In genomic region chrX:100394223-100394861, GRCm38 (mm10) we compare ENCODE assay signal across 16 mouse cellular contexts. TPM values are rescaled to one million over a fixed set of nuclear protein-coding genes. Genes with fewer than 3 reads are reported as not detected.
DNase-seq lines count a peak whose midpoint lies in the region; ATAC-seq and TF ChIP-seq lines count a peak whose summit lies in the region.
"Had no signal": no experiment of that assay in that cellular context is flagged by ENCODE, and none has a peak within 500 bp of the region (broad histone marks: within the 10 kb centered on the region; RNA-seq: fewer than 3 reads in every experiment).

No protein-coding gene starts in this region.

- no peak overlapping the region for H3K27ac ChIP-seq in forebrain, embryonic 14.5 days (ENCODE audit: low read depth, low read length)
- no peak overlapping the region for H3K27ac ChIP-seq in forebrain, embryonic 15.5 days (replicated peaks)
- no peak overlapping the region for H3K27ac ChIP-seq in liver, postnatal 0 days (ENCODE audit: low read depth)
- no peak overlapping the region for H3K27ac ChIP-seq in liver, embryonic 16.5 days (ENCODE audit: low read length)
- H3K27ac ChIP-seq in heart, embryonic 10.5 days = no peak overlapping the region
- H3K27ac ChIP-seq: embryonic facial prominence, embryonic 10.5 days; macrophage had no signal

- no peaks in the 10 kb centered on the region for H3K27me3 ChIP-seq in forebrain, embryonic 14.5 days (replicated peaks; ENCODE audit: control insufficient read depth, insufficient read depth, low read length)
- no peaks in the 10 kb centered on the region for H3K27me3 ChIP-seq in forebrain, embryonic 15.5 days
- no peaks in the 10 kb centered on the region for H3K27me3 ChIP-seq in liver, postnatal 0 days (ENCODE audit: insufficient read depth, low read length)
- no peaks in the 10 kb centered on the region for H3K27me3 ChIP-seq in liver, embryonic 16.5 days (ENCODE audit: control insufficient read depth, insufficient read depth, low read depth, low read length)
- peaks cover 7% of the 10 kb centered on the region; the same call in 1 of the 2 replicates for H3K27me3 ChIP-seq in heart, embryonic 10.5 days (ENCODE audit: insufficient read depth, poor library complexity, severe bottlenecking)

- no peak overlapping the region for H3K9ac ChIP-seq in forebrain, embryonic 14.5 days (ENCODE audit: low read length)
- H3K9ac ChIP-seq in forebrain, embryonic 15.5 days (replicated peaks) = no peak overlapping the region
- no peak overlapping the region for H3K9ac ChIP-seq in liver, postnatal 0 days (replicated peaks)
- no peak overlapping the region for H3K9ac ChIP-seq in liver, embryonic 16.5 days (ENCODE audit: low read depth, low read length)

- peak; percentile 3 for DNase-seq in forebrain, embryonic 14.5 days (ENCODE audit: low spot score)
- peak; percentile 29 for DNase-seq in liver
- DNase-seq in liver, postnatal 0 days = no peak
- peak; percentile 10 for DNase-seq in brain, adult 2 months (ENCODE audit: low read depth, low spot score)
- DNase-seq in heart, embryonic 10.5 days (ENCODE audit: low spot score) = no peak
- no peak for DNase-seq in frontal cortex, postnatal 36 days (ENCODE audit: low spot score in 2 of 2)
- DNase-seq: B cell, adult 2 months; cerebellum, adult 9-10 months; kidney, adult 18-20 months had no signal

- no peaks in the 10 kb centered on the region for H3K9me3 ChIP-seq in forebrain, embryonic 14.5 days (replicated peaks; ENCODE audit: control insufficient read depth, low read length)
- H3K9me3 ChIP-seq in forebrain, embryonic 15.5 days = no peaks in the 10 kb centered on the region
- H3K9me3 ChIP-seq in liver, postnatal 0 days (ENCODE audit: low read length) = no peaks in the 10 kb centered on the region
- no peaks in the 10 kb centered on the region for H3K9me3 ChIP-seq in liver, embryonic 16.5 days (replicated peaks; ENCODE audit: control insufficient read depth, low read length)
- no peaks in the 10 kb centered on the region for H3K9me3 ChIP-seq in heart, embryonic 10.5 days
- H3K9me3 ChIP-seq: embryonic facial prominence, embryonic 10.5 days had no signal

- WGBS in forebrain, embryonic 14.5 days = 68% methylated on average over 7 of the region's 7 CpGs
- WGBS in forebrain, embryonic 15.5 days = 65% methylated on average over 7 of the region's 7 CpGs
- WGBS in liver, postnatal 0 days (ENCODE audit: insufficient replicate concordance) = 70% methylated on average over 7 of the region's 7 CpGs
- WGBS in liver, embryonic 16.5 days (ENCODE audit: insufficient replicate concordance) = 57% methylated on average over 7 of the region's 7 CpGs
- WGBS in heart, embryonic 10.5 days = 74% methylated on average over 7 of the region's 7 CpGs

- TF ChIP-seq CTCF in liver, postnatal 0 days (IDR thresholded peaks at IDR 0.05; ENCODE audit: low read depth) = no peak

- H3K4me1 ChIP-seq in forebrain, embryonic 14.5 days (ENCODE audit: control insufficient read depth, insufficient read depth, low read length) = no peaks in the 10 kb centered on the region
- H3K4me1 ChIP-seq in forebrain, embryonic 15.5 days = no peaks in the 10 kb centered on the region
- H3K4me1 ChIP-seq in liver, postnatal 0 days (ENCODE audit: insufficient read depth) = no peaks in the 10 kb centered on the region
- no peaks in the 10 kb centered on the region for H3K4me1 ChIP-seq in liver, embryonic 16.5 days (ENCODE audit: control insufficient read depth, low read depth, low read length)
- no peaks in the 10 kb centered on the region for H3K4me1 ChIP-seq in heart, embryonic 10.5 days
- H3K4me1 ChIP-seq: embryonic facial prominence, embryonic 10.5 days had no signal

- H3K4me3 ChIP-seq in forebrain, embryonic 14.5 days (ENCODE audit: low read depth, low read length) = no peak overlapping the region
- no peak overlapping the region for H3K4me3 ChIP-seq in forebrain, embryonic 15.5 days
- H3K4me3 ChIP-seq in liver, postnatal 0 days (ENCODE audit: low read depth, low read length) = no peak overlapping the region
- no peak overlapping the region for H3K4me3 ChIP-seq in liver, embryonic 16.5 days (ENCODE audit: low read depth, low read length)
- H3K4me3 ChIP-seq in heart, embryonic 10.5 days = no peak overlapping the region
- H3K4me3 ChIP-seq: embryonic facial prominence, embryonic 10.5 days had no signal

- no peak for ATAC-seq in forebrain, embryonic 14.5 days
- ATAC-seq in forebrain, embryonic 15.5 days (replicated peaks) = no peak
- no peak for ATAC-seq in liver, postnatal 0 days
- peak; percentile 47; the same call in 1 of the 2 replicates for ATAC-seq in liver, embryonic 16.5 days (ENCODE audit: low read depth)

- no peak for TF ChIP-seq EP300 in liver, postnatal 0 days (IDR thresholded peaks at IDR 0.05; ENCODE audit: low read depth)

- H3K36me3 ChIP-seq in forebrain, embryonic 14.5 days (ENCODE audit: control insufficient read depth, insufficient read depth, low read length) = no peaks in the 10 kb centered on the region
- no peaks in the 10 kb centered on the region for H3K36me3 ChIP-seq in forebrain, embryonic 15.5 days
- H3K36me3 ChIP-seq in liver, postnatal 0 days (replicated peaks; ENCODE audit: insufficient read depth, low read length) = no peaks in the 10 kb centered on the region
- H3K36me3 ChIP-seq in liver, embryonic 16.5 days (ENCODE audit: control insufficient read depth, insufficient read depth) = no peaks in the 10 kb centered on the region
- no peaks in the 10 kb centered on the region for H3K36me3 ChIP-seq in heart, embryonic 10.5 days
- H3K36me3 ChIP-seq: embryonic facial prominence, embryonic 10.5 days had no signal

- H3K4me2 ChIP-seq in forebrain, embryonic 14.5 days (ENCODE audit: low read length) = no peak overlapping the region
- H3K4me2 ChIP-seq in forebrain, embryonic 15.5 days (replicated peaks) = no peak overlapping the region
- H3K4me2 ChIP-seq in liver, postnatal 0 days (ENCODE audit: low read depth, low read length) = no peak overlapping the region
- H3K4me2 ChIP-seq in liver, embryonic 16.5 days (ENCODE audit: low read depth, low read length) = no peak overlapping the region

RNA-seq across cellular contexts. Expression of gene Otud6a, which starts 34.5 kb away (rescaled TPM):
- not detected in 2 replicates for polyA plus RNA-seq in forebrain, embryonic 14.5 days (2014; fragmentation: Nextera tagmentation; extraction: Ambion mirVana)
- not detected in 2 replicates for polyA plus RNA-seq in forebrain, embryonic 15.5 days (2015; fragmentation: Nextera tagmentation; extraction: Ambion mirVana)
- not detected in 2 replicates for polyA plus RNA-seq in liver, postnatal 0 days (2015; fragmentation: Nextera tagmentation; extraction: Ambion mirVana)
- polyA plus RNA-seq in liver, embryonic 16.5 days (2015; fragmentation: Nextera tagmentation; extraction: Ambion mirVana) = not detected in 2 replicates
- polyA plus RNA-seq in heart, embryonic 10.5 days (2016; fragmentation: Nextera tagmentation; extraction: Ambion mirVana) = not detected in 2 replicates
- polyA plus RNA-seq: embryonic facial prominence, embryonic 10.5 days; gonadal fat pad, adult 2 months; heart, embryonic 14.5 days; macrophage; urinary bladder, adult 2 months had no signal

RNA-seq across cellular contexts. Expression of gene Awat2, which starts 48.2 kb away (rescaled TPM):
- polyA plus RNA-seq in forebrain, embryonic 14.5 days (2014; fragmentation: Nextera tagmentation; extraction: Ambion mirVana) = 0.26 and 0.32 TPM in 2 replicates
- 0.19 and 0.26 TPM in 2 replicates for polyA plus RNA-seq in forebrain, embryonic 15.5 days (2015; fragmentation: Nextera tagmentation; extraction: Ambion mirVana)
- polyA plus RNA-seq in liver, postnatal 0 days (2015; fragmentation: Nextera tagmentation; extraction: Ambion mirVana) = 0.16 and 0.24 TPM in 2 replicates
- polyA plus RNA-seq in liver, embryonic 16.5 days (2015; fragmentation: Nextera tagmentation; extraction: Ambion mirVana) = 0.09 and 0.18 TPM in 2 replicates
- polyA plus RNA-seq in heart, embryonic 10.5 days (2016; fragmentation: Nextera tagmentation; extraction: Ambion mirVana) = 0.52 and 0.62 TPM in 2 replicates
- polyA plus RNA-seq: heart, embryonic 14.5 days; macrophage had no signal

Comparison
In these comparisons a context has a peak if more than half of its experiments do, and no peak if none do; other contexts are left out.
1. DNase-seq: peak in forebrain, embryonic 14.5 days (single experiment), liver (single experiment) and brain, adult 2 months (single experiment); none in liver, postnatal 0 days (single experiment), heart, embryonic 10.5 days (single experiment) and frontal cortex, postnatal 36 days (0 of 2).